Mouse (Mus musculus) stomach, embryonic 16.5 days (tissue): ENCODE results near the gene Zfp78. TPM values are rescaled to one million over a fixed set of nuclear protein-coding genes. Genes with fewer than 3 reads are reported as not detected.

Source experiments
- ATAC-seq: fragments of 200-750 bp; cut with Nextera tagmentation; 2 replicates; pipeline ENCODE4 v1.8.0; 2017; ENCODE audit warnings: moderate number of reproducible peaks, moderate TSS enrichment; ENCODE audit not compliant: insufficient read depth, low FRiP score
- H3K27ac ChIP-seq: fragments of 300-500 bp; sonication (generic); 2 replicates; pipeline ENCODE4 v1.5.1; 2014; ENCODE audit warnings: low read length
- H3K27me3 ChIP-seq: fragments of 300-500 bp; sonication (generic); 2 replicates; pipeline ENCODE4 v1.6.1; 2014; ENCODE audit warnings: low read length, control low read depth, mixed read lengths; ENCODE audit not compliant: control insufficient read depth, insufficient read depth
- H3K36me3 ChIP-seq: fragments of 300-500 bp; sonication (generic); 2 replicates; pipeline ENCODE4 v1.6.1; 2014; ENCODE audit warnings: low read length; ENCODE audit not compliant: control insufficient read depth, insufficient read depth
- H3K4me1 ChIP-seq: fragments of 300-500 bp; sonication (generic); 2 replicates; pipeline ENCODE4 v1.6.1; 2014; ENCODE audit warnings: low read length, control low read depth, mixed read lengths; ENCODE audit not compliant: control insufficient read depth, insufficient read depth
- H3K4me2 ChIP-seq: fragments of 300-500 bp; sonication (generic); 2 replicates; pipeline ENCODE4 v1.6.1; 2014; ENCODE audit warnings: low read depth, low read length, mixed read lengths
- H3K4me3 ChIP-seq: fragments of 300-500 bp; sonication (generic); replicated peaks from 2 replicates; pipeline ENCODE4 v1.5.1; 2014; ENCODE audit warnings: mild to moderate bottlenecking, low read length
- H3K9ac ChIP-seq: fragments of 300-500 bp; sonication (generic); 2 replicates; pipeline ENCODE4 v1.6.1; 2014; ENCODE audit warnings: low read length
- H3K9me3 ChIP-seq: fragments of 300-500 bp; sonication (generic); replicated peaks from 2 replicates; pipeline ENCODE4 v1.6.1; 2016; ENCODE audit warnings: low read length, control low read depth; ENCODE audit not compliant: control insufficient read depth
- WGBS: fragments of 180-500 bp; shearing (Covaris S2); extraction: QIAGEN DNeasy Blood & Tissue Kit; methylation state at CpG from one replicate; pipeline ENCODE4 v1.1.7; 2014; 5-methylcytosine and 5-hydroxymethylcytosine counted together
- polyA plus RNA-seq: library from polyadenylated mRNA; unstranded; fragments of >200 nt; fragmentation: Nextera tagmentation; extraction: Ambion mirVana; gene quantifications from 2 replicates; pipeline ENCODE4 v1.2.1, GENCODE M21; 2015

The Zfp78 gene
- polyA plus RNA-seq, 1 experiment from 2014 or later, result 2.8 TPM

DNA sequence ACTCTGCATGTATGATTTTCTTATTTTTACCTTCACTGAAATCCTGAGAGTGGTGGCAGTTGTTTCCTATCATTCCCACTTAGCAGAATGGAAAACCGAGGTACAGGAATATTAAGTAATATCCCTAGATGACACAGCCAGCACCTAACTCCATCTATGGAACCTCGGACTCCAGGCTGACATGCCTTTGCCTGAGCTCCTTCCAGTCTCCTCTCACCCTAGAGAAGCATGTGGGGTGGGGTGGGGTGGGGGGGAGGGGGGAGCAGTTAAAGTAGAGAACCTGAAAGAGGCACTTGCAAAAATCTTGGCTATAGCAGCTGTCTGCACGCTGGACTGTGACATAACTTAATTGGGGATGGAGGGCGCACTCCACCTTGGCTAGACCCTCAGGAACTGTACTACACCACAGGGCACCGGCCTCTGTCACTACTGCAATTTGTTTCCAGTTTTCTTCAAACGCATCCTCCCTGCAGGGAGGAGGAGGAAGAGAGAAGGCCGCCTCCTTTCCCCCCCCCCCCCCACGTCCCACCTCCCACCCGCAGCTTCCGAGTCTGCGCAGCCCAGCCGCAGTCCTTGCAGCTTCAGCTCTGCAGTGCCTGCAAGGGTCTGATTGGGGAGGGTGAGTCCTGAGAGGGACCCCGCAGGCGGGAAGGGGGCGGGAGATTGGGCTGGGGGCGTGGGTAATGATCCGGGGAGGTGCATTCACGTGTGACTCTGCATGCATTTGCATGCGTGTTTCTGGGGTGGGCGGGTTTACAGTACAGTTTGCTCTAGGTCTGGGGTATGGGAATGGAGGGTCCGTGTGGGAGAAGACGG is 51.8 kb downstream of the Zfp78 start:
- WGBS, result 5% methylated on average over 22 of the region's 22 CpGs
- H3K9me3 ChIP-seq, result no peaks in the 10 kb centered on the region
- H3K9ac ChIP-seq, result no peak overlapping the region
- H3K4me2 ChIP-seq, result no peak overlapping the region
- H3K27me3 ChIP-seq, result no peaks in the 10 kb centered on the region
- H3K4me1 ChIP-seq, result no peaks in the 10 kb centered on the region
- 0 out of 2 replicates have a peak, but pooled peaks have one; percentile 13 for ATAC-seq
- H3K36me3 ChIP-seq, result no peaks in the 10 kb centered on the region
- no peak overlapping the region for H3K27ac ChIP-seq
- H3K4me3 ChIP-seq, result no peak overlapping the region

DNA sequence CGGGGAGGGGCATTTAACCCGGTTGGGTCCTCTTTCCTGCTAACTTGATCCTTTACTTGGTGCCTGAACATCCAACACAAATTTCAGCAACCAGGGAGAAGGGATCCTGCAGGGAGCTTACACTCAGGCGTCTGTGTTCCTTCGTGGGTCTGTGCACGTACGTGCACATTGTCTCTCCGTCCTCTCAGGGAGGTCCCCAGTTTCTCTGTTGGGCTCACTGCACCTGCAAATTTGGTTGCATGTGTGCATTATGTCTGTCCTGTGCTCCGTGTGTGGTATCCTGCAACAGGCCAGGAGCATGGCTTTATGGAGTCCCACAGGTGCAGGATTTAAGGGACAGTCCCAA is 52.3 kb downstream of the Zfp78 start:
- no peak overlapping the region for H3K27ac ChIP-seq
- ATAC-seq, result no peak
- WGBS, result 24% methylated on average over 8 of the region's 8 CpGs
- H3K4me3 ChIP-seq, result no peak overlapping the region
- H3K4me1 ChIP-seq, result no peaks in the 10 kb centered on the region
- no peaks in the 10 kb centered on the region for H3K36me3 ChIP-seq
- H3K4me2 ChIP-seq, result no peak overlapping the region
- H3K27me3 ChIP-seq, result no peaks in the 10 kb centered on the region
- H3K9me3 ChIP-seq, result no peaks in the 10 kb centered on the region
- H3K9ac ChIP-seq, result no peak overlapping the region

DNA sequence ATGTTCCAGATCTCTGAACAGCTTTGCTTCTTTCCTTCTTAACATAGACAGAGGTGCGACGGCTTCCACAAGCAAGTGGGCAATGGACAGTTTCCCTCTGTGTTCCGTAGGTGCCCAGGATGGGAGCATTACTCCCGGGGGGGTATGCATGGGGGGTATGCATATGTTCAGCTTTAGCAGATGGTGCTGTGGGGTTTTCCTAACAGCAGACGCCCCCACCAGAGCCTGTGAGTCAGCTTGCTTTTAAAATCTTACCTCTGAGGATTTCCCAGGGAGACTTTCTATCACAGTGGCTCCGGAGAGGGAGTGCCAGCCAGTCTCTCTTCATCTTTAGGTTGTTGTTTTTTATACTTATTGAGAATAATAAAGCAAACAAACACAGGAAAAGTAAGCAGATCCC is 56.8 kb downstream of the Zfp78 start:
- 74% methylated on average over 6 of the region's 6 CpGs for WGBS
- no peak for ATAC-seq
- H3K27ac ChIP-seq, result no peak overlapping the region
- H3K4me3 ChIP-seq, result no peak overlapping the region
- H3K4me2 ChIP-seq, result no peak overlapping the region
- no peaks in the 10 kb centered on the region for H3K36me3 ChIP-seq
- no peaks in the 10 kb centered on the region for H3K9me3 ChIP-seq
- no peaks in the 10 kb centered on the region for H3K27me3 ChIP-seq
- no peak overlapping the region for H3K9ac ChIP-seq
- H3K4me1 ChIP-seq, result no peaks in the 10 kb centered on the region

DNA sequence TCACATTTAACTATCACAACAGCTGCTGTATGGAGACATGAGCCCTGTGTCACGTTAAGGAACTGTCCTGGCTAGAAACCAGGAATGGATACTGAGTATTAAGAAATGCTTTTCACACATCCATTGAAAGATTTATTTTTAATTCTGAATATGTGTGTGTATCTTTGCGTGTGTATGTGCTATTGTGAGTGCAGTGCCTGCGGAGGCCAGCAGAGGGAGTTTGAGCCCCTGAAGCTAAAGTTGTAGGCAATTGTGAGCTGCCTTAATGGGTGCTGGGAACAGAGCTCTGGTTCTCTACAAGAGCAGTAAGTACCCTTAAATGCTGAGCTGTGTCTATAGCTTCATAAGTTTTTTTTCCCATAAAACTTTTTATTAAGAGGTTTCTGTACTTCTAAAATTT is 66.3 kb downstream of the Zfp78 start:
- no peaks in the 10 kb centered on the region for H3K4me1 ChIP-seq
- H3K9ac ChIP-seq, result no peak overlapping the region
- H3K4me2 ChIP-seq, result no peak overlapping the region
- H3K4me3 ChIP-seq, result no peak overlapping the region
- H3K9me3 ChIP-seq, result no peaks in the 10 kb centered on the region
- H3K36me3 ChIP-seq, result no peaks in the 10 kb centered on the region
- no peaks in the 10 kb centered on the region for H3K27me3 ChIP-seq
- WGBS, result 88% methylated on average over 3 of the region's 3 CpGs
- no peak overlapping the region for H3K27ac ChIP-seq
- no peak for ATAC-seq

DNA sequence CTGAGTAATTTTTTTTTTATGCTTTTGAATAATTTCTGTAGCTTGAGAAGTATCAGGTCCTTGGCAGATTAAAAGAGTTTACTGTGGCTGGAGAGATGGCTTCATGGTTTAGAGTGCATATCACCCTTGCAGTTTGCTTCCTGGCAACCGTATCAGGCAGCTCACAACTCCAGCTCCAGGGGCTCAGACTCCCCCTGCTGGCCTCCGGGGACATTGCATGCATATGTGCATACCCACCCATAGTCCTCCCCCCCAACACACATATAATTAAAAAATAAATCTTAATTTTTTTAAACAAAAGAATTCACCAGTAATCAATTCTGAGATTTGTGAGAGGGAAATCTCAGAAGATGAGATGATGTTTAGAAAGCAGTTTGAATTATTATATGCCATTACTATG is 67.3 kb downstream of the Zfp78 start:
- Histone ChIP-seq H3K4me2 (no peak overlapping the region), H3K9me3 (no peaks in the 10 kb centered on the region), H3K4me3 (no peak overlapping the region), H3K27me3 (no peaks in the 10 kb centered on the region), H3K27ac (no peak overlapping the region), H3K4me1 (no peaks in the 10 kb centered on the region), H3K9ac (no peak overlapping the region), H3K36me3 (no peaks in the 10 kb centered on the region)
- ATAC-seq, result no peak
- 36% methylated on average over 2 of the region's 2 CpGs for WGBS

Other genes starting within 250 kb of the Zfp78 start
- gene Zfp787, start 207.3 kb upstream of the Zfp78 start, polyA plus RNA-seq, result 15.0 and 22.0 TPM in 2 replicates
- 28.8 and 32.7 TPM in 2 replicates for gene Zfp444, start 191.1 kb upstream of the Zfp78 start, polyA plus RNA-seq
- not detected in 2 replicates for gene Galp, start 166.2 kb upstream of the Zfp78 start, polyA plus RNA-seq
- gene Zscan5b, start 141.0 kb upstream of the Zfp78 start, polyA plus RNA-seq, result not detected in 2 replicates
- gene Epp13, start 110.6 kb upstream of the Zfp78 start, polyA plus RNA-seq, result not detected in 2 replicates
- gene Zfp667, start 76.7 kb upstream of the Zfp78 start, polyA plus RNA-seq, result 7.4 and 9.8 TPM in 2 replicates
- 4.6 and 5.9 TPM in 2 replicates for gene Zfp583, start 32.0 kb upstream of the Zfp78 start, polyA plus RNA-seq
- 1.3 and 1.7 TPM in 2 replicates for gene Gm3854, start 19.5 kb upstream of the Zfp78 start, polyA plus RNA-seq
- 6.4 and 6.7 TPM in 2 replicates for gene Zfp28, start 20.0 kb downstream of the Zfp78 start, polyA plus RNA-seq
- gene Smim17, start 35.4 kb downstream of the Zfp78 start, polyA plus RNA-seq, result 0.31 TPM in 1 of 2 replicates, not detected in the other
- gene Gm20715, start 47.0 kb downstream of the Zfp78 start, polyA plus RNA-seq, result not detected in 2 replicates
- not detected in 2 replicates for gene Olfr1344, start 75.4 kb downstream of the Zfp78 start, polyA plus RNA-seq
- gene Olfr1336, start 92.9 kb downstream of the Zfp78 start, polyA plus RNA-seq, result not detected in 2 replicates
- not detected in 2 replicates for gene Olfr1346, start 103.8 kb downstream of the Zfp78 start, polyA plus RNA-seq
- not detected in 2 replicates for gene Olfr5, start 123.7 kb downstream of the Zfp78 start, polyA plus RNA-seq
- gene Olfr1347, start 136.5 kb downstream of the Zfp78 start, polyA plus RNA-seq, result not detected in 2 replicates
- gene Olfr1348, start 145.5 kb downstream of the Zfp78 start, polyA plus RNA-seq, result not detected in 2 replicates
- gene Olfr1349, start 159.7 kb downstream of the Zfp78 start, polyA plus RNA-seq, result not detected in 2 replicates
- gene Olfr1350, start 201.6 kb downstream of the Zfp78 start, polyA plus RNA-seq, result not detected in 2 replicates